Mouse (Mus musculus): Measurements from ENCODE around the gene Ccdc71. TPM values are rescaled to one million over a fixed set of nuclear protein-coding genes. Genes with fewer than 3 reads are reported as not detected.
A peak's percentile ranks its signal among the peaks of the same experiment; 100 is the strongest.

Ccdc71 gene
- polyA plus RNA-seq, 1 experiment from 2014 or later = 34.6 TPM

DNA sequence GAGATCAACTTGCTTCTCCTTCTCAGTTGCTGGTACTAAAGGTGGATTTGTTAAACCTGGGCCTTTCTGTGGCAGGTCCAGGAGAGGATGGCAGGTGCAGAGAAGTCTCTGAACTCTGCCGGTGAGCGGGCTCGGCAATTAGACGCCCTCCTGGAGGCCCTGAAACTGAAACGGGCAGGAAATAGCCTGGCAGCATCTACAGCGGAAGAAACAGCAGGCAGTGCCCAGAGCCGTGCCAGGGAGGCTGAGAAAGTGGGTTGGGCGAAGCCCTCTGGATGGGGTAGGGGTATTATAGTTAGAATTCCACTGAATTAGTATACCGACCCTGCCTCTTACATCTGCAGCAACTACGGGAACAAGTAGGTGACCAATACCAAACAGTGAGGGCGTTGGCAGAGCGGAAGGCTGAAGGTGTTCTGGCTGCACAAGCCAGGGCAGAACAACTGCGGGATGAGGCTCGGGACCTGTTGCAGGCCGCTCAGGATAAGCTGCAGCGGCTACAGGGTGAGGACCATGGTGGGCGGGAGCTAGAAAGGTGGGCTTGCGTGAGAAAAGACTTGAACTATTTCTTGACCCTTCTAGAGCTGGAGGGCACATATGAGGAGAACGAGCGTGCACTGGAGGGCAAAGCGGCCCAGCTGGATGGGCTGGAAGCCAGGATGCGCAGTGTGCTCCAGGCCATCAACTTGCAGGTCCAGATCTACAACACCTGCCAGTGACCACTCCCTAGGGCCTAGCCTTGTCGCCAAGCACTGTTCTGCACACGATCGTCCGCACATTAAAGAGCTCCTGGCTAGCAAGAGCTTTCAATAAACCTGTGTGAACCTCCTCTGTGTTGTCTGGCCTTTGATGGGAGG, 29.6 kb downstream of the Ccdc71 start:
- no peaks in the 10 kb centered on the region for H3K9me3 ChIP-seq (replicated peaks; ENCODE audit: control insufficient read depth, low read length)
- peak overlapping the region; percentile 90 for H3K4me2 ChIP-seq
- peaks cover 67% of the 10 kb centered on the region for H3K36me3 ChIP-seq (ENCODE audit: control insufficient read depth, insufficient read depth, low read length)
- H3K9ac ChIP-seq (ENCODE audit: low read depth, low read length) = peak overlapping the region; percentile 92
- H3K27me3 ChIP-seq (ENCODE audit: control insufficient read depth, insufficient read depth, low read length) = no peaks in the 10 kb centered on the region
- peak overlapping the region; percentile 99 for H3K27ac ChIP-seq (ENCODE audit: low read depth, low read length)
- ATAC-seq (replicated peaks; ENCODE audit: insufficient number of reproducible peaks, low FRiP score, low TSS enrichment) = no peak; the same call in 1 of the 2 replicates
- H3K4me3 ChIP-seq (ENCODE audit: low read depth, low read length) = peak overlapping the region; percentile 90
- H3K4me1 ChIP-seq (ENCODE audit: control insufficient read depth, insufficient read depth, low read length) = peaks cover 15% of the 10 kb centered on the region
- 64% methylated on average over 26 of the region's 26 CpGs for WGBS (ENCODE audit: insufficient replicate concordance)

DNA sequence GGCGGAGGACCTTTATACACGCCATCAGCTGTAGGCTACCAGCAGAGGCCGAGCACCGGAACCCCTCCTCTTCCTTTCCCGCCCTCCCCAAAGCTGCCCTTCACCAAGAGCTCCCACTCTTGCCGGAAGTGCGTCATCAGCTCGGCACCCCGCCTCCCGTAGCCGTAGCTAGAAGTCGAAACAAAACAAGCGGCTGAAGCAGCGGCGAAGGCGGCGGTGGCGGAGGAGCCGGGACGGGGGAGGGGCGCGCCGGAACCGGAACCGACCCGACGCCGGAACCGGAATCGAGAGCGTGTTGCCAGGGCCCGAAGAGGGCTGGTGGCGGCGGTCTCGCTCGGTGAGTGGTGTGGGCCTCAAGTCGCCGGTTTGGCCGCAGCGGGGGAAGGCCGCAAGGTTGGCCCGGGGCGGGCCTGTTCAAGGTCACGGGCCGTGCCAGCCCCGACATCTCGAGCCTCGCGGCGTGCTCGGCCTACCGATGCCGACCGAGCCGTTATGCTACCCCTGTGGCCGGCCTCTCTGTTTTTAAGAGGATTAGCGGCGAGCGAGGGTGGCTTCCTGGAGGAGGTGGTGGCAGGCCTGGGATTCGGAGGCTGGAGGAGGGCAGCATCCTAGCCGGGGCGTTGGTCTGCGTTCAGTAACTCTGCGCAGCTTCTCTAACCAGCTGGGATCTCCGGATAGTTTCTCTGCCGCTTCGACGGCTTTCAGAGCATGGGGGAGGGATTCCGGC, 30.4 kb downstream of the Ccdc71 start, which contains the start of gene Usp19:
Gene Usp19 (plus strand): TSS at position 44 of the 727 bp plus-strand sequence.
- H3K9me3 ChIP-seq (replicated peaks; ENCODE audit: control insufficient read depth, low read length) = no peaks in the 10 kb centered on the region
- peak; percentile 87 for ATAC-seq (replicated peaks; ENCODE audit: insufficient number of reproducible peaks, low FRiP score, low TSS enrichment)
- H3K36me3 ChIP-seq (ENCODE audit: control insufficient read depth, insufficient read depth, low read length) = peaks cover 67% of the 10 kb centered on the region
- peaks cover 15% of the 10 kb centered on the region for H3K4me1 ChIP-seq (ENCODE audit: control insufficient read depth, insufficient read depth, low read length)
- peak within 1 kb of the TSS; percentile 90 for H3K4me3 ChIP-seq (ENCODE audit: low read depth, low read length)
- peak within 1 kb of the TSS; percentile 99 for H3K27ac ChIP-seq (ENCODE audit: low read depth, low read length)
- under 1% methylated on average over 69 of the region's 69 CpGs for WGBS (ENCODE audit: insufficient replicate concordance)
- no peaks in the 10 kb centered on the region for H3K27me3 ChIP-seq (ENCODE audit: control insufficient read depth, insufficient read depth, low read length)
- peak within 1 kb of the TSS; percentile 90 for H3K4me2 ChIP-seq
- H3K9ac ChIP-seq (ENCODE audit: low read depth, low read length) = peak within 1 kb of the TSS; percentile 92

DNA sequence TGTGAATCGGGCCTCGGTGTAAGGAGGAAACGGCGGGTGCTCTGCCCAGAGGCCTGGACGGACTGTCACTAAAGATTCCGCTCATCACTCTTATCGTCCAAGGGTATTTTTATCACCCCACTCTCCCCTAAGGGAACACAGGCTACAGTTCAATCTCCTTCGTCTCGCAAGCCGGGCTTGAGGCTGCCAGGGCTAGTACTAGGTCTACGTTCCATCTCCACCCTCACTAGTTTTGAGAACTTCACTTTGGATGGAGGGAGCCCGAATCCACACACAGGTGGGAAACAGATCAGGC, 30.9 kb downstream of the Ccdc71 start:
- 5% methylated on average over 12 of the region's 12 CpGs for WGBS (ENCODE audit: insufficient replicate concordance)
- Histone ChIP-seq H3K4me2 (peak overlapping the region; percentile 90), H3K36me3 (ENCODE audit: control insufficient read depth, insufficient read depth, low read length) (peaks cover 66% of the 10 kb centered on the region), H3K9me3 (replicated peaks; ENCODE audit: control insufficient read depth, low read length) (no peaks in the 10 kb centered on the region), H3K27me3 (ENCODE audit: control insufficient read depth, insufficient read depth, low read length) (no peaks in the 10 kb centered on the region), H3K4me1 (ENCODE audit: control insufficient read depth, insufficient read depth, low read length) (peaks cover 15% of the 10 kb centered on the region), H3K9ac (ENCODE audit: low read depth, low read length) (peak overlapping the region; percentile 92), H3K27ac (ENCODE audit: low read depth, low read length) (peak overlapping the region; percentile 99), H3K4me3 (ENCODE audit: low read depth, low read length) (peak overlapping the region; percentile 90)
- no peak for ATAC-seq (replicated peaks; ENCODE audit: insufficient number of reproducible peaks, low FRiP score, low TSS enrichment)

DNA sequence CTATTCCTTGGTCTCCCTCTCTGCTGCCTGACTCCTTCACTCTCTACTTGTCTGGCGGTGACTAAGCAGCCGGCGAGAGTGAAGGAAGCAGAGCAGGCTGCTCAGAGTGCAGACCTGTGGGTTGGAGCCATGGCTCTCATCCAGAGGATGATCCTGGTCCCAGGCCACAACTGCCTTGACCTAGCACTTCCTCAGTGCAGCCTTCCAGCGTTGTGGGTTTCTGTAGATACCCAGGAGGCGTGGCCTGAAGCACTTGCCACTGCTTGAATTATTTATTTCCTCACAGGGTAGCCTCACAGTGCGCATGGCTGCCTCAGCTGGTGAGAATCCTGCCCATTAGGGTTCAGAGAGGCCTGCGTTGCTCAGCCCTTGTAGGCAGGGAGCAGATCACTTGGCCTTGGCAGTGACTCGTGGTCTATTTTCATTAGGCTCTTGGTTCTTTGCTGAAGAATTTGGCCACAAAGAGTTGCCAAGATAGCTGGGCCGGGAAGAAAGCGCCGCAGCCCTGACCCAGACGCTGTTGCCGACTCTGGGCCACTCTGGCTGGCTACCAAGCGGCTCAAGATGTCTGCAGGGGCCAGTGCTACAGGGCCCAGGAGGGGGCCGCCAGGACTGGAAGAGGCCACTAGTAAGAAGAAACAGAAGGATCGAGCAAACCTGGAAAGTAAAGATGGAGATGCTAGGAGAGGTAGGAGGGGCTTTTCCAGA, 31.9 kb downstream of the Ccdc71 start:
- Histone ChIP-seq H3K36me3 (ENCODE audit: control insufficient read depth, insufficient read depth, low read length) (peaks cover 63% of the 10 kb centered on the region), H3K27me3 (ENCODE audit: control insufficient read depth, insufficient read depth, low read length) (no peaks in the 10 kb centered on the region), H3K4me3 (ENCODE audit: low read depth, low read length) (peak overlapping the region; percentile 90; the same call in 1 of the 2 replicates), H3K4me1 (ENCODE audit: control insufficient read depth, insufficient read depth, low read length) (peaks cover 15% of the 10 kb centered on the region), H3K9me3 (replicated peaks; ENCODE audit: control insufficient read depth, low read length) (no peaks in the 10 kb centered on the region), H3K27ac (ENCODE audit: low read depth, low read length) (peak overlapping the region; percentile 42; the same call in 1 of the 2 replicates), H3K4me2 (peak overlapping the region; percentile 90), H3K9ac (ENCODE audit: low read depth, low read length) (peak overlapping the region; percentile 92; the same call in 1 of the 2 replicates)
- no peak for ATAC-seq (replicated peaks; ENCODE audit: insufficient number of reproducible peaks, low FRiP score, low TSS enrichment)
- 81% methylated on average over 16 of the region's 16 CpGs for WGBS (ENCODE audit: insufficient replicate concordance)

DNA sequence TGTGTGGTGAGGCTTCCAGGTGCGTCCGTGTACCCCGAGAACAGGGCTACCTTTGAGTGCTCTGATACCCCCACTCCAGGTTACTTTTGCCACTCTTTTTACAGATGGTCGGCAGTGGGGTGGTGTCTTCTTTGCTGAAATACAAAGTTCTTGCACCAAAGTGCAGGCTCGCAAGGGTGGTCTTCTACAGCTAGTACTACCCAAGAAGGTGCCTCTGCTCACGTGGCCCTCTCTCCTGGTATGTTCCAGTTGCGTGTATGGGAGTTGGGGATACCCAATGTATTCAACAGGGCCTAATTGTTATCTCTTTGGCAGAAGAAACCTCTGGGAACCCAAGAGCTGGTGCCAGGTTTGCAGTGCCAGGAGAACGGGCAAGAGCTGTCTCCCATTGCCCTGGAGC, 32.9 kb downstream of the Ccdc71 start:
- WGBS (ENCODE audit: insufficient replicate concordance) = 94% methylated on average over 8 of the region's 8 CpGs
- Histone ChIP-seq H3K4me1 (ENCODE audit: control insufficient read depth, insufficient read depth, low read length) (peaks cover 15% of the 10 kb centered on the region), H3K4me2 (no peak overlapping the region), H3K9me3 (replicated peaks; ENCODE audit: control insufficient read depth, low read length) (no peaks in the 10 kb centered on the region), H3K27ac (ENCODE audit: low read depth, low read length) (no peak overlapping the region), H3K4me3 (ENCODE audit: low read depth, low read length) (no peak overlapping the region), H3K36me3 (ENCODE audit: control insufficient read depth, insufficient read depth, low read length) (peaks cover 61% of the 10 kb centered on the region), H3K27me3 (ENCODE audit: control insufficient read depth, insufficient read depth, low read length) (no peaks in the 10 kb centered on the region), H3K9ac (ENCODE audit: low read depth, low read length) (0 out of 2 replicates have a peak overlapping the region, but pooled peaks have one; percentile 16)
- ATAC-seq (replicated peaks; ENCODE audit: insufficient number of reproducible peaks, low FRiP score, low TSS enrichment) = no peak

DNA sequence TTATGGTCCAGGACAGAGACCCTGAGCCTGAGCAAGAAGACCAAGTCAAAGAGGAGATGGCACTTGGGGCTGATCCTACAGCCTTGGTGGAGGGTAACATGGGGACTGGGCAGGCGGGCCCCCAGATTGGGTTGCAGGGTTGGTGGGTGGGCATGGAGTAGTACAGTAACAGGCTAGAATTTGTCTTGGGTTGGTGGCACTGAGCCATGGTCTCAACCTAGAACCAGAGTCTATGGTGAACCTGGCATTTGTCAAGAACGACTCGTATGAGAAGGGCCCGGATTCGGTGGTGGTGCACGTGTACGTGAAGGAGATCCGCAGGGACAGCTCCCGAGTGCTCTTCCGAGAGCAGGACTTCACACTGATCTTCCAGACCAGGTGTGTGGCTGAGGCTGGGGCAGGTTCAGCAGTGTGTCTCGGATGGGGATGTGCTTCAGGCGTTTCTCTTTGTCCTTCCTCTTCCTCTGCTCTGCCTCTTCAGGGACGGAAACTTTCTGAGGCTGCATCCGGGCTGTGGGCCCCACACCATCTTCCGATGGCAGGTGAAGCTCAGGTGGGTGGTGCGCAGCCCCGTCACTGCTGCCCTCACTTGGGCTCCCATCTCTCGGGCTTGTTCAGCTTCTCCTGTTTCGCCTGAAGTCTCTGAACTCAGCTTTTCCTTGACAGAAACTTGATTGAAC, 34.0 kb downstream of the Ccdc71 start:
- no peak for ATAC-seq (replicated peaks; ENCODE audit: insufficient number of reproducible peaks, low FRiP score, low TSS enrichment)
- H3K36me3 ChIP-seq (ENCODE audit: control insufficient read depth, insufficient read depth, low read length) = peaks cover 66% of the 10 kb centered on the region
- no peak overlapping the region for H3K27ac ChIP-seq (ENCODE audit: low read depth, low read length)
- H3K4me1 ChIP-seq (ENCODE audit: control insufficient read depth, insufficient read depth, low read length) = peaks cover 15% of the 10 kb centered on the region
- H3K27me3 ChIP-seq (ENCODE audit: control insufficient read depth, insufficient read depth, low read length) = no peaks in the 10 kb centered on the region
- no peak overlapping the region for H3K4me2 ChIP-seq
- H3K9me3 ChIP-seq (replicated peaks; ENCODE audit: control insufficient read depth, low read length) = no peaks in the 10 kb centered on the region
- H3K9ac ChIP-seq (ENCODE audit: low read depth, low read length) = no peak overlapping the region
- H3K4me3 ChIP-seq (ENCODE audit: low read depth, low read length) = no peak overlapping the region
- 91% methylated on average over 19 of the region's 19 CpGs for WGBS (ENCODE audit: insufficient replicate concordance)

DNA sequence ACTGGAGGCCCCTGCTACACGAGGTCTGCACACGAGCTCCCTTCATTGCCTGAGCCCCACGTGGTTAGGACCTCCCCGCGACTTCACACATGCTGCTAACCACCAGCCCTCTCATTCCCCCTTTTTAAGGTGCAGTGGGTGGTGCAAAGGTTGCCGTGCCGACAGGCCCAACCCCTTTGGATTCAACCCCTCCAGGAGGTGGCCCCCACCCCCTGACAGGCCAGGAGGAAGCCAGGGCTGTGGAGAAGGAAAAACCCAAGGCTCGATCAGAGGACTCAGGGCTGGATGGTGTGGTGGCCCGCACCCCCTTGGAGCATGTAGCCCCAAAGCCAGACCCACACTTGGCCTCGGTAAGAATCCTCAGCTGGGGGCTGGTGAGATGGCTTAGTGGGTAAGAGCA, 34.6 kb downstream of the Ccdc71 start:
- H3K4me2 ChIP-seq = no peak overlapping the region

DNA sequence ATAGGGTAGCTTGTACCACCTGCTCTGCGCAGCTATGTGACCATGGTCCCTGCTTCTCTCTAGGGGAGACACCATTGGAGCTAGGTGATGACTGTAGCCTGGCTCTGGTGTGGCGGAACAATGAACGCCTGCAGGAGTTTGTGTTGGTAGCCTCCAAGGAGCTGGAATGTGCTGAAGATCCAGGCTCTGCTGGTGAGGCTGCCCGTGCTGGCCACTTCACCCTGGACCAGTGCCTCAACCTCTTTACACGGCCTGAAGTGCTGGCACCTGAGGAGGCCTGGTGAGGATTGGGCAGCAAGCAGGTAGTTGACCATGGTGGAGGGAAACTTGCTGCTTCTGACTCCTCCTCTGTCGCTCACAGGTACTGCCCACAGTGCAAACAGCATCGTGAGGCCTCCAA, 38.9 kb downstream of the Ccdc71 start:
- Histone ChIP-seq H3K4me3 (ENCODE audit: low read depth, low read length) (no peak overlapping the region), H3K9ac (ENCODE audit: low read depth, low read length) (no peak overlapping the region), H3K36me3 (ENCODE audit: control insufficient read depth, insufficient read depth, low read length) (peaks cover 64% of the 10 kb centered on the region), H3K4me2 (no peak overlapping the region), H3K9me3 (replicated peaks; ENCODE audit: control insufficient read depth, low read length) (no peaks in the 10 kb centered on the region), H3K27me3 (ENCODE audit: control insufficient read depth, insufficient read depth, low read length) (no peaks in the 10 kb centered on the region), H3K27ac (ENCODE audit: low read depth, low read length) (no peak overlapping the region), H3K4me1 (ENCODE audit: control insufficient read depth, insufficient read depth, low read length) (no peaks in the 10 kb centered on the region)
- no peak for ATAC-seq (replicated peaks; ENCODE audit: insufficient number of reproducible peaks, low FRiP score, low TSS enrichment)
- 91% methylated on average over 7 of the region's 7 CpGs for WGBS (ENCODE audit: insufficient replicate concordance)

More for the DNA sequence above, 34.6 kb downstream of the Ccdc71 start:
- Histone ChIP-seq H3K27me3 (ENCODE audit: control insufficient read depth, insufficient read depth, low read length) (no peaks in the 10 kb centered on the region), H3K36me3 (ENCODE audit: control insufficient read depth, insufficient read depth, low read length) (peaks cover 66% of the 10 kb centered on the region), H3K9me3 (replicated peaks; ENCODE audit: control insufficient read depth, low read length) (no peaks in the 10 kb centered on the region), H3K9ac (ENCODE audit: low read depth, low read length) (no peak overlapping the region), H3K4me3 (ENCODE audit: low read depth, low read length) (no peak overlapping the region), H3K27ac (ENCODE audit: low read depth, low read length) (no peak overlapping the region), H3K4me1 (ENCODE audit: control insufficient read depth, insufficient read depth, low read length) (peaks cover 14% of the 10 kb centered on the region)
- ATAC-seq (replicated peaks; ENCODE audit: insufficient number of reproducible peaks, low FRiP score, low TSS enrichment) = no peak
- 85% methylated on average over 10 of the region's 10 CpGs for WGBS (ENCODE audit: insufficient replicate concordance)

Measured in heart, embryonic 11.5 days (tissue).